Mouse (Mus musculus) spleen, adult 12 weeks (tissue): ENCODE results near the gene Ly6g6e.
"Not testable (repeated sequence)": the region's sequence is repeated elsewhere in the genome, so short reads cannot be mapped to it uniquely, and the experiment has no call there.

ENCODE experiments used
- DNase-seq: peaks from one replicate; pipeline ENCODE4 v3.0.0; 2022; ENCODE audit warnings: low spot score

Gene Ly6g6e

DNA sequence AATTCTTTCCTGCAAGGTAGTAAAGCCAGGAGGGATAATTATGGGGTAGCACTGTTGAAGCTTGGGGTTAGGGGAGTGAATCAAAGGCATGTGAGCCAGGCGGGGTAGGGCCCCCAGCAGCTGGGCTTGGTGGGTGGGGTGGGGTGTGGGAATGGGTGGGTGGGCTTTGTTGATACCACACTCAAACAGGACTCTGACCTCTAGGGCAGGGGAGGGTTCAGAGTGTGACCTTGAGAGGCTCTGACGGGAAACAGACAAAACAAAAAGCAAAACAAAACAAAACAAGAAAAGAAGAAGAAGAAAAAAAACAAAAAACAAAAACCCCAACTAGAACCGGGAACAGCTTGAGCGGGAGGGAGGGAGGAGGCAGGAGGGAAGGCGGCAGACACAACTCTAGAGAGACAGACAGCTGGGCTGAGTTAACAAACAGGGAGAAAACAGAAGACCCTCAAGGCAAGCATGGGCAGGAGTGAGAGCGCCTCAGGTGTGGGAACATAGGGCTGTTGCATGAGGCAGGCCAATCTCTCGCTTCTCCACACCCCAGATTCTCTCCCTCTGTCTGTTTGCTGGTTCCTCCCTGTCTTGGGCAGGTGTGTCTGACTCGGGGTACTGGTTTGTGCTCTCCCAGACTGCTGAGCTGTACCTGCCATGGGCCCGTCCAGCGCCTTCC is at the start of gene Ly6g6e:
Gene Ly6g6e, plus strand, starts transcription at position 396 of the 670 bp plus-strand sequence.
- no peak for DNase-seq

DNA sequence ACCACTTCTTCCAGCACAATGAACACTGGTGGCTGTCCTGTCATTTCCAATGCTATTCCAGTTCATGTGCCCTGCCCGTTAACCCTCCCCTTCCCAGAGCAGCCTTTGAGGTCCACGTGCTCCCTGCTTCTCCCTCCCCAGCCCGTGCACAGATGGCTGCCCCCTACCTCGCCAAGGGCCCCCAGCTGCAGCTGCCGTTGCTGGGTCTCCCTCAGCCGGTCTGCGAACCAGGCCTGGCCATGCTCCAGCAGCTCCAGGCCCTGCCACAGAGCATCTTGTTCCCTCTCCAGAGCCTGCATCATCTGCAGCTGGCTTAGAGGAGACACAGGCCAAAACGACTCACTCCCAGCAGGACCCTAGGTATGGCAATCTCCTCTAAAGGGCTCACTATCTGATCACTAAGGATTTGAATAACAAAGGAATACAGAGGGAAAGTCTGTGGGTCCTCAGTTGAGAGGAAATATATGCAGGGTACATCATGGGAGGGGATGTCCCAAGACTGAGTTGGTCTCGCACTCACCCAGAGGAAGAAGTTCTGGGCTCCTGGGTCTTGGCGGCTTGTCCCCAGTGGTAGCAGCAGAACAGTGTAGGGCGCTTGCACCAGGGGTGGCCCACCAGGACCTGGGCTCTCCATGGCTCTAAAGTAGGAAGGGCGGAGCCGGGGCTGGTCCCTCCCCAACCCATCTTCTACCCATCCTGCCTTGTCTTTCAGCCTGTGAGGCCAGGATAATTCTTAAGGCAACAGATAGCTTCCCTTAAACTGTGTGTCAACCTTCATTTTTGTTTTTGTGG is 49.2 kb upstream of the Ly6g6e start, which contains the start of gene Sapcd1:
Gene Sapcd1, minus strand, starts transcription at position 740 of the 792 bp plus-strand sequence.
- no peak for DNase-seq

DNA sequence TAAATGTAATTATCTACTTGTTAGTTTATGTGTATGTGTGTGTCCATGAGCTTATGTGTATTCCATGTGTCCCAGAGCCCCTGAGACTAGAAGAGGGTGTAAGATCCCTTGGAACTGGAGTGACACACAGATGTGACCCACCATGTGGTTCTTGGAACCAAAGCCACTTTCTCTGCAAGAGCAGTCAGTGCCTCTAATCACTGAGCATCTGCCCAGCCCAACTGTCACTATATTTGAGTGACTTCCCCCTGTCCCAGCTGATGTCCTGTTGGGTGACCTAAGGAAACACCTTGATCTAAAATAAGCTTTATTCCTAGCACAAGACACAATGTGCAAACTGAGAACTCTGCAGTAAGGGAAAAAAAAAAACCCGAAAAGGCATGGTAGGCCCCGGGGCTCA is 48.4 kb upstream of the Ly6g6e start:
- no peak for DNase-seq

DNA sequence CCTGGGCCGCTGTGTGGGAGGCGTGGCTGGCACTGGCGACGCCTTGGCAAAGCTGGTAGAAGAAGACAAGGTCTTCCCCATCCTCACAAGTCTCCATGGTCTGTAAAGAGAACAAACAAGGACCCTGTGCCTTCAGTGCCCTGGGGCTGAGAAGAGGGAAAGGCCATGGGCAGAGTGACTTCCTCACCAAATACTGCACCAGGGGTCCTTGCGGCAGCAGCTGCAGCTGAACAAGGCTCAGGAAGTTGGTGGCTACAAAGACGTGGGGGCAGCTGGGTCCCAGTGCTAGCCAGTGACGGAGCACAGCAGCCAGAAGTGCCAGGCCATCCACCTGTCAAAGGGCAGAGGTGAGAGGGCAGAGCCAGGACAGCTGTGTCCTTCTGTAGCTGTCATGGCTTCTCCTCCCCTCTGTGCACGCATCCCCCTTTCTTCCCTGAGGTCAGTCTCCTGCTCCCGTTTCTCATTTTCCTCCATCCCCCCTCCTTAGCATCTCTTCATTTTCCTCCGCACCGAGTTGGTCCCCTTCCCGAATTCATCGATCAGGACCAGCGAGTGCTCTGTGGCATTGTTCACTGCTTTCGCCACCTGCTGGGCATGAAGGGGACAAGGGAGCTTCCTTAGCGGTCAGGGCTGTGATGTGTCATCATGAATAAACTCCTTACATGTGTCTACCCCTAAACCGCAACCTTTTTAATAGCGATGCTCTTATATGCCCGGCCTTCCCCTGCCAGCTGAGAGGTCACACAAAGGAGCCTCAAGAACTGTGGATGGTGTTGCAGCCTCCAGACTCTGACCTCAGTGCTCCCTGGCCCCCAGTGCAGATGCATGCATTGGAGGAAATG is 46.8 kb upstream of the Ly6g6e start:
- DNase-seq = no peak

DNA sequence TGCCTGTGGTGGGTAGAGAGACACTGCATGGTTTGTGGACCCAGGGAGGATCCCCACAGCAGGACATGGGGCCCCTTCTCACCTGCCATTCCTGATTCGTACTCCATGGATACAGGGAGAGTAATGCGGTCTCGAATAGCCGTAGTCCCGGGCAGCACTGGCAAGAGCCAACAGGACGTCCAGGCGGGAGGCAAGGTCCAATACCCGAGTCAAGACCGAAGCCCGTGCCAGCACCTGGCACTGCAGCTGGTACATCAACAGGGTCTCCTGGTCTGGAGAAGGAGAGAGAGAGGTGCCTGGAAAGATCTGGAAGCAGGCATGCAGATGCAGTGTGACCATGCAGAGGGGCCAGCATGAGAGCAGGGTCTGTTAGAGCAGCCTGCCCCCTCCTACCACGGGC is 45.4 kb upstream of the Ly6g6e start:
- DNase-seq = no peak

DNA sequence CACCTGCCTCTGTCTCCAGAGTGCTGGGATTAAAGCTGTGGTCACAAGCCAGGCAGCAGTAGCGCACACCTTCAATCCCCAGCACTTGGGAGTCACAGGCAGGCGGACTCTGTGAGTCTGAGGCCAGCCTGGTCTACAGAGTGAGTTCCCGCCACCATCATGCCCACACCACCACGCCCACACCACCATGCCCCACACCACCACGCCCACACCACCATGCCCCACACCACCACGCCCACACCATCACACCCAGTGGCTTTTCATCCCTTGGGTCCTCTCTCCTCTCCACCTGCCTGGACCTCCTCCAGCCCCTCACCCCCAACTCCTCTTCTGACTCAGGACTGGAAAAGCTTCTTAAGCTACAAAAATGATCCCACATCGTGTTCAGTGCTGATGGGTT is 44.8 kb upstream of the Ly6g6e start:
- no peak for DNase-seq

DNA sequence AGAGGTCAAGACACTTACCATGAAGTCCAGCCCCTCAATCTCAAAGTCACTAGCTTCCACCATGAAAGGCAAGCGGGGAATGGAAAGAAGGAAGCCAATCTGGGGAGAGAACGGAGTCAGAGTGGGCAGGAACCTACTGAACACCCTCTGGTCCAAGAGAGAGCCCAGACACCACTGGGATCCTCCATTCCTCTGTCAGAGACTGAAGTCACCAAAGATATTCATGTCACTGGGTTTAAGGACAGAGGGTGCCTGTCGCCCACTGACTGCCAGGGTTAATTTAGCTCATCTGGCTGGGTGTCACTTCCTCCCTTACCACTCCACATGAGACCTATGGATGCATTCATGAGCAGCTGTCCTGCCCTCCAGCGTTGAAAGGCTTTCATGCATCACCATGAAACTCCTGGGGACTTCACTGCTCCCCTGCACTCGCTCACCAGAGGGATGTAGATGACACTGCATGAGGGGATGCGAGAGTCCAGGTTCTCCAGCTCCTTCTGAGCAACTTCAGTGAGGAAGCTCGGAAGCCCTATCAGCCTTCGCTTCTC is 44.3 kb upstream of the Ly6g6e start:
- DNase-seq = no peak

DNA sequence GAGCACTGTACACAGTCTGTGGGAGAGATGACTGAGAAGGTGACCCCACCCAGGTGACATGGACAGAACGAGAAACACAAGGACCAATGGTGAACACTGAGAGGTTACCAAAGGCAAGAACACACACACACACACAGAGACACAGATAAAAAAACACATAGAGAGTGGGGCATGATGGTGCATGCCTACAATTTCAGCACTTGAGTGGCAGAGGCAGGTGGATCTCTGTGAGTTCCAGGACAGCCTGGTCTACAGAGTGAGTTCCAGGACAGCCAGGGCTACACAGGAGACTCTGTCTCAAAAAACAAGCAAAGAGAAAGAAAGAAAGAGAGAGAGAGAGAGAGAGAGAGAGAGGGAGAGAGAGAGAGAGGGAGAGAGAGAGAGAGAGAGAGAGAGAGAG is 43.0 kb upstream of the Ly6g6e start:
- not testable (repeated sequence) for DNase-seq

DNA sequence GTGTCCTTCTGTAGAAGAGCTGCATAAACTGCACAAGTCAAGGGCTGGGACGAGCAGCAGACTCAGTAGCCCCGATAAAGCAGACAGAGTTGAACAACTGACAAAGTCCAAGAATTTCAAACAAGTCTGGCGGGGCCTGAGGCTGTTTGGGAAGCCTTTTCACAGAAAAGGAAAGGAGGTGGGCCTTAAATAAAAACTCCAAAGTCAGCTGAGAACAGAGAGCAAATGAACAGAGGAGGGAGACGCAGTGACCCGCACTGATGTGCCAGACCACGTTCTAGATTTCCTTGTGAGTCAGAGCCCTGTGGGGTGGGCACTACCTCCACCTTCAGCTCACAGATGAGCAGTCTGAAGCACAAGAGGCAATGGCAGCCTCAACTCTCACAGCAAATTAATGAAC is 41.8 kb upstream of the Ly6g6e start:
- no peak for DNase-seq

DNA sequence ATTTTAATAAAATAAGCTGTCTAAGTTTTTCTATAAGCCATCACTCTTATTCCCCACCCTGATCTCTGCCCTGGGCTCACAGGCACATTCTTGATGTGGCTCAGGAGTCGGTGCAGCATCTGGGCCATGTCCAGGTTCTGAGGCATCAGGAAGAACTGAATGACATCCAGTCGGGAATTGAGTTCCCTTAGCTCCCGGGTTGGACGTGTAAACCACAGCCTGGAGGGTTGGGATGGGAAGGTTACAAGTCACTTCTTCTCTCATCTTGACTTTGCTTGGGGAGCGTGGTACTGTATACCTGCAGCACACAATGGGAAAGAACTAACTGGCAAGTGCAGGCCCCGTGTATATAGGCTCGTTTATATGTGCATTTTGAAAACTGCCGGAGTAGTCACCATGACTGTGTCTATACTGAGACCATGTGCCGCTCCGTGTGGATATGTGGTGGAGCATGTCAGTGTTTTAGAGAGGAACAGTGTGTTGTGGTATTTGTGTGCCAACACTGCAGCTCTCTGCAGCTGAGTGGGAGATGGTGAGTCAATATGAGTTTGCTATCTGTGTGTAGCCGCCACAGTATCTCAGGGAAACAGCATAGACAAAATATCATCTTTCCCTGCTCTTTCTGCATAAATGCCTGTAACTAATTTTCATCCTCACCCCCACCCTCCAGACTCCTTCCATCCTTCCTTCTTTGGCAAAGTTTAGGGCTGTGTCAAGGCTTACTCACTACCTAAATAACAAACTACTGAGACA is 37.4 kb upstream of the Ly6g6e start:
- no peak for DNase-seq

DNA sequence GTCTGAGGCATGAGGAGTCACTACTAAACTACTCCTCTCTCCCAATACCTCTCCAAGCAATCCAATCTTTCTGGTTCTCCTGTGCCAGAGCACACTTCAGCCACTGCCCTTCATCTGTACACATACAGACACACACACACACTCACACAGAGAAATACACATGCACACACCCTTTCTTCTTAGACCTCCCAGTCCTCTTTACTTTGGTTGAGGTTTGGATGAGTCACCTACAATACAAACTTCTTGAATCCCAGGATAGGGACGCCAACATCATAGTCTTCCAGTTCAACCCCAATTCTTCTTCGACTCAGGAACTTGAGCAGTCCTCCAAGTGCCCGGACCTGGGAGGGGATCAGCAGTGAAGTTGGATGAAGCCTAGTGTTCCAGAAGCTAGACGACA is 32.9 kb upstream of the Ly6g6e start:
- DNase-seq = no peak

DNA sequence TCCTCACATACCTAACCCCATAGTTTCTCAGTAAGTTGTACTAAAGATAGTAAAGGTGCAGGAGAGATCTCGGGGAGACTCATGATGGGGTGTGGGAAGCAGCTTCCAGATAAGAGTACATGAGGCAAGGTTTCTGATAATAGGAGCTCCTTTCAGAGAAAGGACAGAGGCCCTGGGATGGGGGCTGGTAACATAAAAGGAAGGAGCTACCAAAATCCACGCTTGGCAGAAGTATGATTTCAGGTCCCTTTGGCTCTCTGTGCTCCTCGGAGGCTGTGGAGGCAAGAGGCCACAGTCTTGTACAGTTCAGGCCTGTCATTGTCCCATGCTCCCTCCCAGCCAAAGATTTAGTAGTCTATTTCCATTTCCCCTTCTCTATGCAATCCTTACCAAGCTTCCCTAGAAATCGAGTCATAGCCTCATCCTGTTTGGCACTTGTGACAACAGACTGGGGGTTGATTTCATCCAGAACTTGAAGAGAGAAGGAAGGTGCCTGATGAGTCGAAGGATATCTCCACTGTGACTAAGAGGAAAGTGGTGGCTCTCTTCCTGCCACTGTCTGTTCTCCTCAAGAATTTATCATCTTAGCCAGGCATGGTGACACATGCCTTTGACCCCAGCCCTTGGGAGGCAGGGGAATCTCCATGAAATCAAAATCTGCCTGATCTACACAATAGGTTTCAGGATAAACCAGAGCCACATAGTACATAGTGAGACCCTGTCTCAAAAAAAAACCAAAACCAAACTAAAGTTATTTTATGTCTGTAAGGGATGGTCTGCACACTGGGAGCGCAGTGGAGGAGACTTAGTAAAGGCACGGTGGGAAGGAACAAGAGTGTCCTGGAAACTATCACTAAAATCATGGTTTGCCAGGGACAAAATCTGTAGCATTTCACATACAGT is 31.5 kb upstream of the Ly6g6e start:
- no peak for DNase-seq

DNA sequence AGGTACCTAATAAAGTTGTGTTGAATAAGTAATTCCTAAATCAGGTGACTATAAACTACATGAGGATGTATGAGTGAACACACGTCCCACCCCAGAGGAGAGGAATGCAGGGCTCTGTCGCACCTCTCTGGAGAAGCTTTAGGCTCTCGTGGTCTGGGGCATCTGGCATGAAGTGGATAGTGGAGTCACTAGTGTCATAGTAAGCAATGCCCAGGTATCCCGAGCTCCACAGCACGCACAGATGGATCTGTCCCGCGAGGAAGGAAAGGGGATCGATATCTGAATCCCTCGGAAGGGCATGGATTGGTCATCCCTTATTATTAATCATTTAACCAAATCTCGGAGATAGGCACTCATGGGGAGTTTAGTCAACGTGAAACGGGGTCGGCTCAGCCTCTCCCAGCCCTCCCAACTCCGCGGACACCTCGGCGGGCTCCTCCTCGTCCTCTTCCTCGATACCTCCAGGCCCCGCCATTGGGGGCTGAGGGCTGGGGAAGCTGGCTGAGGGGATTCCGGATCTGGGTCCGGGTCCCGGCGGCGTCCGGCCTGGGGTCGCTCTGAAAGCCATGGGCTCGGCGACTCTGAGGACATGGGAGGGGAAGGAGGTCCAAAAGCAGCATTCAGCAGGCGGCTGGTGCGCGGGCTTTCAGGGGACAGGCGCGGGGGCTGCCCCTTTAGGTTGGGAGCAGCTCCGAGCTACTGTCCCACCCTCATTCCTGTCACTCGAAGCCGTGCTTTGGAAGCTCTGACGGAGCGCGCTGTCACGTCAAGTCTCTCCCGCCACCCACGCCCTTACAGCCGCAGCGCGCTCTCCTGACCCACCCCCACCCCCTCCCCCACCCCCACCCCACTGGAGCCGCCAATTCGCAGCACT is 30.7 kb upstream of the Ly6g6e start:
- no peak for DNase-seq

DNA sequence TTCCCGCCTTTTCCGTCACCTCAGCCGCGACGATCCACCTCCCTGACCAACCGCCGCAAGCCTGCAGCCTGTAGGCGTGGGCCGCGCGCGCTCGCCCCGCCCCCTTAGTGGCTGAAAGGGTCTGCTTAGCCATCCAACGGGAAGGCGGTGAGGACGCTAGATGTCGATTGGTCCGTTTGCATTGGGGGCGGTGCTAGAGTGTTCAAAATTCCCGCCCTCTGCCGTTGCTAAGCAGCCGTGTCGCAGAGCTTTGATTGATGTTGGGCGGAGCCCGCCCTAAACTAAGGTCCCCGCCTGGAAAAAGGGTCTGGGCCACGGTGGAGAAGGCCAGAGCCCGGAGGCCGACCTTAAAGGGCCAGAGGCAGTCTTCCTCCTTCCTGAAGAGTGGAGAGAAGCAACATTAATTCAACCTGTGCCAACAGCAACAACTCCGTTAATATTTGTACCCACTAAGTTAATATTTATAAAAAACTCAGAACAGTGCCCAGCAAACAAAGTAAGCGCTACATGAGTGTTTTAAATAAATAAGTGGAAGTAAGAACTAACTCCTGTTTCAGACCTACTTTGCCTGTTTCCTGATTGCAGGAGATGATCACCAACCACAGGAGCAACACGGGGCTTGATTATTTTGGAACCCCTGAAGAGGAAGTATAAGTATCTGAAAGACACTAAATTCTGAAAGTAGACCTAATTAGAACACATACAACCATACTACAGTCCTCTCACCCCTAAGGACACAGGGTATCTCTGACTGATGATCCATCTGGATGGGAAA is 29.8 kb upstream of the Ly6g6e start, which contains the start of gene Msh5:
Gene Msh5, minus strand, starts transcription at position 65 of the 775 bp plus-strand sequence.
- peak; percentile 91 for DNase-seq

DNA sequence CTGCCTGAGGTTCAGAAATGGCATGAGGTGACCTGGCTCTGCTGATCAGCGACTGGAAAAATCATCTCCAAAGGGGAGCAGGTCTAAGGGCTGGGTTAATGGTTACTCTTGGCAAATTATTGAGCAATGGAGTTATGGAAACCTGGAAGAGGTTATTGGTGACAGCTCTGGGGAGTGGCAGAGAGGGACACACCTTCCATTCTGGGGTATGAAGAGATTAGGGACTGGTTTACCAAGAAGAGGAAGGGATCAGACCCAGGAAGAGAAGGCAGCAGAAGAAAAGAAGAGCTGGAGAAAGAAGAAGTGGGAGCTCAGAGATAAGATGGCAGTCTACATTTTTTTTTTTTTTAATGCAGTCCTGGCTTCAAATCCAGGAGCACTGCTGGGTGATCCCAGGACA is 29.0 kb upstream of the Ly6g6e start:
- no peak for DNase-seq

DNA sequence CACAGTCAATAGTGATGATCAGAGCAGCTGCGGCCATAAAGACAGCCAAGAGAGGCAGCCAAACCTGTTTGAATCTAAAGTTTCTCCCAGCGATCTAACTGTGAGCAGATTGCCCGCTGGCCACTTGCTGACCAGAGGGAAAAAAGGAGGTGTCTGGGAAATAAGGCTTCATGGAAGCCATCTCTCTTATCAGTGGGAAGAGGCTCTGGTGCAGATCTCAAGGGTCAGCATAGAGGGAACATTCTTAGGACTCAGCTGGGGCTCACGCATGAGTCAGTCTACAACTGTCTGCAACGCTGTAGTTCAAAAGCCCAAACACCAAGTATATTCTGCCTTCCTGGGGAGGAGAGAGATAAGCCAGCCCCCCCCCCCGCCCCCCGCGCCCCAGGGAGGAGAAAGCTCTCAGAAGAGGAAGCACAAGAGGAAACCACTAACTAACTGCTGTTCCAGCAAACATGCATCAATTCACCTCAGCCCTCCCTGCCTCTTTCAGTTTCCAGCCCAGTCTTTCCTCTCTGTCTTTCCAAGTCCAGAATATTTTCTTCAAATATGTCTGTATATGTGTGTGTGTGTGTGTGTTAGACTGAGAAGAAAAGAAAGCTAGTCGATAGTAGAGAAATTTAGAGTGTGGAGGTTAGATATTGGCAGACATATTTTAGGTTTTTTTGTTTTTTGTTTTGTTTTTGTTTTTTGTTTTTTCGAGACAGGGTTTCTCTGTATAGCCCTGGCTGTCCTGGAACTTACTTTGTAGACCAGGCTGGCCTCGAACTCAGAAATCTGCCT is 28.4 kb upstream of the Ly6g6e start:
- DNase-seq = no peak

DNA sequence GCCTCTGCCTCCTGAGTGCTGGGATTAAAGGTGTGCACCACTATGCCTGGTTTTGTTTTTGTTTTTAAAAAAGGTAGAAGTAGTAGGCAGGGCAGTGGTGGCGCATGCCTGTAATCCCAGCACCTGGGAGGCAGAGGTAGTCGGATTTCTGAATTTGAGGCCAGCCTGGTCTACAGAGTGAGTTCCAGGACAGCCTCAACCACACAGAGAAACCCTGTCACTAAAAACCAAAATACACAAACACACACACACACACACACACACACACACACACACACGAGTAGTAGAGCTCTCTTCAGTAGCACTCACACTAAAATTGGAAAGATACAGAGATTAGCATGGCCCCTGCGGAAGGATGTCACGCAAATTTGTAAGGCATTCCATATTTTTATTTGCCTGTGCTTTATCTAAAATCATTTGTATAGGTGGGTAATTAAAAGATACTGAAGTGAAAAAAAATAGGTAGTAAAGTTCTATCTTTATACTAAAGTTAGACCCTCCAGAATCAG is 27.7 kb upstream of the Ly6g6e start:
- no peak for DNase-seq

DNA sequence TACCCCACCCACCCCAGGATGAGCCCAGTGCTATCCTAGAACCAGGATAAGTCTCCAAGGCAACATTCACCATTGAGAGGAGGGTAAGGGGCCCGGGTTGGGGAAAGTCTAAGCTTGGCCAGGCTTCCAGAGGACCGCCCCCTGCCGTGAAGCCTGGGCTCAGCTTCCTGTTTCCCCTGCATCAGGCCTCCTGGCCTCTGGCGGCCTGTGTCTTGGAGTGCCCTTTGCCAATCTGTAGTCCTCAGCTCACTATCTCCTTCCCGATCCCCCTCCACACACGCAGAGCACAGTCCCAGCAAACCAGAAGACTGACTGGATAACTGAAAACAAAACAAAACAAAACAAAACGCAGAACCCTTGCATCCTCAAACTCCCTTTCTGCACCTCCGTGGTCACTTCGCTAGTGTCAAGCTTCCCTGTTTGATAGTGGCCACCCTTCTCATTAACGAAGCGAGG is 27.1 kb upstream of the Ly6g6e start, which contains the start of gene Clic1:
Gene Clic1, plus strand, starts transcription at position 406 of the 456 bp plus-strand sequence.
- no peak for DNase-seq
